In genomic region chr16:93585703-93586205, GRCm38 (mm10) we compare ENCODE assay signal across 16 mouse cellular contexts. TPM values are rescaled to one million over a fixed set of nuclear protein-coding genes. Genes with fewer than 3 reads are reported as not detected.
A peak's percentile ranks its signal among the peaks of the same experiment; 100 is the strongest.
DNase-seq lines count a peak whose midpoint lies in the region; ATAC-seq and TF ChIP-seq lines count a peak whose summit lies in the region.
"Had no signal": no experiment of that assay in that cellular context is flagged by ENCODE, and none has a peak within 500 bp of the region (broad histone marks: within the 10 kb centered on the region; RNA-seq: fewer than 3 reads in every experiment).

No protein-coding gene starts in this region.

- no peak for ATAC-seq in forebrain, embryonic 15.5 days (replicated peaks)
- ATAC-seq: hindbrain, embryonic 16.5 days had no signal

- no peak overlapping the region for H3K9ac ChIP-seq in forebrain, embryonic 15.5 days (replicated peaks)
- H3K9ac ChIP-seq: heart, embryonic 12.5 days; limb, embryonic 13.5 days had no signal

- no peak overlapping the region for H3K4me2 ChIP-seq in forebrain, embryonic 15.5 days (replicated peaks)
- H3K4me2 ChIP-seq: heart, embryonic 12.5 days; limb, embryonic 13.5 days had no signal

- WGBS in forebrain, embryonic 10.5 days, result 91% methylated on average over 9 of the region's 9 CpGs
- WGBS in forebrain, embryonic 15.5 days, result 92% methylated on average over 9 of the region's 9 CpGs
- WGBS in limb, embryonic 10.5 days, result 86% methylated on average over 9 of the region's 9 CpGs
- 81% methylated on average over 9 of the region's 9 CpGs for WGBS in small intestine, adult 2 months

- H3K9me3 ChIP-seq in forebrain, embryonic 10.5 days, result no peaks in the 10 kb centered on the region
- H3K9me3 ChIP-seq in forebrain, embryonic 15.5 days, result no peaks in the 10 kb centered on the region
- H3K9me3 ChIP-seq in limb, embryonic 10.5 days (replicated peaks), result no peaks in the 10 kb centered on the region
- H3K9me3 ChIP-seq: heart, embryonic 12.5 days; limb, embryonic 13.5 days had no signal

- DNase-seq in forebrain, embryonic 10.5 days (ENCODE audit: extremely low spot score, low spot score), result no peak
- DNase-seq in CD4-positive, CD25-positive, alpha-beta regulatory T cell, adult 2 months (ENCODE audit: low read depth, low spot score), result peak; percentile 63
- DNase-seq in limb, embryonic 10.5 days (ENCODE audit: low spot score), result no peak
- no peak for DNase-seq in urinary bladder, postnatal 10 days (ENCODE audit: low spot score)
- DNase-seq in urinary bladder, adult 2 months (ENCODE audit: low spot score), result no peak
- no peak for DNase-seq in gastrocnemius, postnatal 10 days
- DNase-seq: cerebellum, postnatal 14 days had no signal

- peaks cover 13% of the 10 kb centered on the region for H3K4me1 ChIP-seq in forebrain, embryonic 10.5 days
- H3K4me1 ChIP-seq in forebrain, embryonic 15.5 days, result no peaks in the 10 kb centered on the region
- peaks cover 13% of the 10 kb centered on the region for H3K4me1 ChIP-seq in limb, embryonic 10.5 days
- no peaks in the 10 kb centered on the region for H3K4me1 ChIP-seq in small intestine, adult 2 months (ENCODE audit: control insufficient read depth, insufficient read depth, insufficient read length, low read length)

- H3K4me3 ChIP-seq in forebrain, embryonic 10.5 days, result no peak overlapping the region
- no peak overlapping the region for H3K4me3 ChIP-seq in forebrain, embryonic 15.5 days
- H3K4me3 ChIP-seq in limb, embryonic 10.5 days, result no peak overlapping the region
- H3K4me3 ChIP-seq in small intestine, adult 2 months (ENCODE audit: low read depth, low read length), result peak overlapping the region; percentile 4; the same call in 1 of the 2 replicates
- H3K4me3 ChIP-seq: heart, embryonic 12.5 days; limb, embryonic 13.5 days had no signal

- TF ChIP-seq POLR2A in small intestine, adult 2 months (IDR thresholded peaks at IDR 0.05; ENCODE audit: low read depth, low read length), result no peak

- no peaks in the 10 kb centered on the region for H3K27me3 ChIP-seq in forebrain, embryonic 10.5 days (ENCODE audit: poor library complexity, severe bottlenecking)
- no peaks in the 10 kb centered on the region for H3K27me3 ChIP-seq in forebrain, embryonic 15.5 days
- no peaks in the 10 kb centered on the region for H3K27me3 ChIP-seq in limb, embryonic 10.5 days (ENCODE audit: low read depth, poor library complexity, severe bottlenecking)
- no peaks in the 10 kb centered on the region for H3K27me3 ChIP-seq in small intestine, adult 2 months (ENCODE audit: control insufficient read depth, insufficient read depth, low read length)
- H3K27me3 ChIP-seq: heart, embryonic 12.5 days; limb, embryonic 13.5 days had no signal

- H3K36me3 ChIP-seq in forebrain, embryonic 10.5 days (replicated peaks), result peaks cover 43% of the 10 kb centered on the region
- H3K36me3 ChIP-seq in forebrain, embryonic 15.5 days, result peaks cover 9% of the 10 kb centered on the region; the same call in 1 of the 2 replicates
- peaks cover 35% of the 10 kb centered on the region for H3K36me3 ChIP-seq in limb, embryonic 10.5 days
- H3K36me3 ChIP-seq in small intestine, adult 2 months (ENCODE audit: control insufficient read depth, insufficient read depth, low read length), result peaks cover 4% of the 10 kb centered on the region; the same call in 1 of the 2 replicates

- 0 out of 2 replicates have a peak overlapping the region, but pooled peaks have one; percentile 2 for H3K27ac ChIP-seq in forebrain, embryonic 10.5 days
- H3K27ac ChIP-seq in forebrain, embryonic 15.5 days (replicated peaks), result no peak overlapping the region
- 0 out of 2 replicates have a peak overlapping the region, but pooled peaks have one; percentile 8 for H3K27ac ChIP-seq in limb, embryonic 10.5 days
- no peak overlapping the region for H3K27ac ChIP-seq in small intestine, adult 2 months (ENCODE audit: insufficient read depth, low read depth, low read length)
- H3K27ac ChIP-seq: kidney, postnatal 0 days; limb, embryonic 13.5 days had no signal

- TF ChIP-seq CTCF in small intestine, adult 2 months (IDR thresholded peaks at IDR 0.05; ENCODE audit: extremely low read depth, insufficient read length, insufficient replicate concordance, low read depth, low read length), result no peak

RNA-seq across cellular contexts. Expression of gene Setd4, which starts 18.1 kb away (rescaled TPM):
- polyA plus RNA-seq in forebrain, embryonic 10.5 days (2016; fragmentation: Nextera tagmentation; extraction: Ambion mirVana), result 14.9 and 15.8 TPM in 2 replicates
- polyA plus RNA-seq in forebrain, embryonic 15.5 days (2015; fragmentation: Nextera tagmentation; extraction: Ambion mirVana), result 15.5 and 20.2 TPM in 2 replicates
- 11.8 and 17.0 TPM in 2 replicates for polyA plus RNA-seq in limb, embryonic 10.5 days (2016; fragmentation: Nextera tagmentation; extraction: Ambion mirVana)
- 2.4 TPM in 2 replicates for polyA plus RNA-seq in small intestine, adult 2 months (2012; rRNA removed)
- polyA plus RNA-seq in urinary bladder, adult 2 months (2012; rRNA removed), result 10.3 and 12.7 TPM in 2 replicates
- 1 to 10 TPM; 1.7 to 3.2 TPM for total RNA-seq in gastrocnemius, postnatal 10 days (2021)

RNA-seq across cellular contexts. Expression of gene Cbr1, which starts 19.9 kb away (rescaled TPM):
- 81.9 and 84.7 TPM in 2 replicates for polyA plus RNA-seq in forebrain, embryonic 10.5 days (2016; fragmentation: Nextera tagmentation; extraction: Ambion mirVana)
- 148 TPM in 2 replicates for polyA plus RNA-seq in forebrain, embryonic 15.5 days (2015; fragmentation: Nextera tagmentation; extraction: Ambion mirVana)
- polyA plus RNA-seq in limb, embryonic 10.5 days (2016; fragmentation: Nextera tagmentation; extraction: Ambion mirVana), result 94.3 and 102 TPM in 2 replicates
- 352 and 389 TPM in 2 replicates for polyA plus RNA-seq in small intestine, adult 2 months (2012; rRNA removed)
- polyA plus RNA-seq in urinary bladder, adult 2 months (2012; rRNA removed), result 98.0 and 118 TPM in 2 replicates
- total RNA-seq in gastrocnemius, postnatal 10 days (2021), result 10 to 100 TPM; 20.4 to 22.7 TPM

RNA-seq across cellular contexts. Expression of gene Gm5678, which starts 42.1 kb away (rescaled TPM):
- polyA plus RNA-seq in forebrain, embryonic 10.5 days (2016; fragmentation: Nextera tagmentation; extraction: Ambion mirVana), result not detected in 2 replicates
- not detected in 2 replicates for polyA plus RNA-seq in forebrain, embryonic 15.5 days (2015; fragmentation: Nextera tagmentation; extraction: Ambion mirVana)
- polyA plus RNA-seq in limb, embryonic 10.5 days (2016; fragmentation: Nextera tagmentation; extraction: Ambion mirVana), result not detected in 2 replicates
- not detected in 2 replicates for polyA plus RNA-seq in small intestine, adult 2 months (2012; rRNA removed)
- polyA plus RNA-seq in urinary bladder, adult 2 months (2012; rRNA removed), result not detected in 2 replicates
- total RNA-seq in gastrocnemius, postnatal 10 days (2021), result 1 to 10 TPM; 1.3 to 1.8 TPM
- total RNA-seq: MEL had no signal
- polyA plus RNA-seq: embryonic facial prominence, embryonic 14.5 days; heart, embryonic 12.5 days; hindbrain, embryonic 16.5 days; kidney, postnatal 0 days; limb, embryonic 13.5 days; stomach, embryonic 14.5 days had no signal

Comparison
In these comparisons a context has a peak if more than half of its experiments do, and no peak if none do; other contexts are left out.
1. H3K27ac ChIP-seq: peak in forebrain, embryonic 10.5 days (single experiment) and limb, embryonic 10.5 days (single experiment); none in forebrain, embryonic 15.5 days (single experiment) and small intestine, adult 2 months (single experiment).